Mouse (Mus musculus): ENCODE measurements at regions not wholly inside any gene's neighbourhood (a gene's known extent, or its start where the extent isn't known, plus 50 kb on each side); places are given as distances from the start of the nearest gene placed in this dataset.

DNA sequence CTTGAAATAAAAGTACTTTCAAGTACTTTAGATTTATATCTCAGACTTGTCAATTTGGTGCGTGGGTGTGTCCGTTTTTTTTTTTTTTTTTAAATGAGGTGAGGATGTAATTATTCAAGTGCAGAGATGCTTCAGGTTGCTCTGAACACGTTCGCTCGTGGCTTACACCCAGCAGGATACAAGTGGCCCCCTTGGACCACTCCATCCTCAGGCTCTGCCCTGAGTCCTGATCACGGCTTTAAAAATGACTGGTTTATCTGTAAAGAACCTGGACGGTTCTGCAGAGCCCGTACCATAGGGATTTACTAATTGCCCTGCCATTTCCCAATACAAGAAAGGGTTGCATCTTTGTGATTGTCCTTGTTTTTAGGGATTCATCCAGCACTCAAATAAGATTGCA lies 288.7 kb upstream of the Gm765 start:
- H3K4me3 ChIP-seq (ENCODE audit: low read depth, low read length) = no peak overlapping the region
- no peak for DNase-seq (ENCODE audit: low spot score)
- ATAC-seq (ENCODE audit: low FRiP score, low TSS enrichment) = no peak
- H3K4me1 ChIP-seq (replicated peaks; ENCODE audit: control insufficient read depth, insufficient read depth) = no peaks in the 10 kb centered on the region
- no peak for TF ChIP-seq CTCF (IDR thresholded peaks at IDR 0.05; ENCODE audit: low read depth)
- no peak for TF ChIP-seq EP300 (optimal IDR thresholded peaks at IDR 0.05)
- no peak overlapping the region for H3K27ac ChIP-seq (replicated peaks)
- H3K9me3 ChIP-seq (ENCODE audit: control insufficient read depth, low read length) = no peaks in the 10 kb centered on the region
- H3K9ac ChIP-seq (ENCODE audit: low read length) = no peak overlapping the region
- no peaks in the 10 kb centered on the region for H3K36me3 ChIP-seq (ENCODE audit: control insufficient read depth, insufficient read depth, low read length)
- 73% methylated on average over 8 of the region's 8 CpGs for WGBS
- no peak overlapping the region for H3K4me2 ChIP-seq (replicated peaks; ENCODE audit: low read depth)
- H3K27me3 ChIP-seq (ENCODE audit: control insufficient read depth, insufficient read depth, low read length) = no peaks in the 10 kb centered on the region

DNA sequence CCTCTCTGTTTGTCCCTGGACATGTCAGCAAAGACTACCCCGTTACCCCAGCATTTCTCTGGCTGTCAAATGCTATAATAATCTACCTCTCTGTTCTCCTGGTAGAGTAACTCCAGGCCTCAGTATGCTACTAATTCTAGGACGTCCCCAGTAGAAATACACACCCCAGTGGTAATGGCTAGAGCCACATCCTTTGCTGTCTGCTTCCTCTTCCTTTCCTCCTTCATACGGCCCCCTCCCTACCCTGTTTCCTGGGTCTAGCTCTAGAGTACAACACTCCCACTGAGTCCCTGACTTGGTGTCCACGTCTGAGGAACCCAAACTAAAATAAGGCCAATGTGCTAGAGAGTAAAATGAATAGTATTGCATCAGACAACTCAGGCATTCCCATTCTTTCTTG lies 287.1 kb upstream of the Gm765 start:
- H3K9me3 ChIP-seq (ENCODE audit: control insufficient read depth, low read length) = no peaks in the 10 kb centered on the region
- H3K36me3 ChIP-seq (ENCODE audit: control insufficient read depth, insufficient read depth, low read length) = no peaks in the 10 kb centered on the region
- no peak overlapping the region for H3K4me3 ChIP-seq (ENCODE audit: low read depth, low read length)
- no peaks in the 10 kb centered on the region for H3K27me3 ChIP-seq (ENCODE audit: control insufficient read depth, insufficient read depth, low read length)
- H3K4me2 ChIP-seq (replicated peaks; ENCODE audit: low read depth) = no peak overlapping the region
- H3K4me1 ChIP-seq (replicated peaks; ENCODE audit: control insufficient read depth, insufficient read depth) = no peaks in the 10 kb centered on the region
- no peak overlapping the region for H3K9ac ChIP-seq (ENCODE audit: low read length)
- H3K27ac ChIP-seq (replicated peaks) = no peak overlapping the region
- ATAC-seq (ENCODE audit: low FRiP score, low TSS enrichment) (no peak), DNase-seq (ENCODE audit: low spot score) (no peak)
- TF ChIP-seq CTCF (IDR thresholded peaks at IDR 0.05; ENCODE audit: low read depth) (no peak), EP300 (optimal IDR thresholded peaks at IDR 0.05) (no peak)
- 67% methylated on average over 4 of the region's 4 CpGs for WGBS

DNA sequence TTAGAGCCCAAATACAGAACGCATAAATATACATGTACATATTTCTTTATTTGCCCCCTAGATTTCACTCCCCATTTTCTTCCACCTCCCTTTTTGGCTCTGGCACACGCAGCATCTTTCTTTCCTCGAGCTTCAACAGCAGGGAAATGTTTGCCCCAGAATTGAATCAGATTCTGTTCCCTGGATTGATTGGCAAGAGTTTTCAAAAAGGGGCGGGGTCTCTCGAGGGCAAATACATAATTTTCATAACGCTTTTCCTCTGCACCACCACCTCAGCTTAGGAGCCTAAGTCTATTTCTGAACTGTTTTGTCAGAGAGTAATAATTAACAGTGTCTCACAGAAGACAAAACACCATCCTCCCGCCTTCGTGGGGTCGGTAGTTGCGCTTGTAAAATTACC lies 283.9 kb upstream of the Gm765 start:
- Histone ChIP-seq H3K4me2 (replicated peaks; ENCODE audit: low read depth) (no peak overlapping the region), H3K9ac (ENCODE audit: low read length) (no peak overlapping the region), H3K4me1 (replicated peaks; ENCODE audit: control insufficient read depth, insufficient read depth) (no peaks in the 10 kb centered on the region), H3K27ac (replicated peaks) (no peak overlapping the region), H3K36me3 (ENCODE audit: control insufficient read depth, insufficient read depth, low read length) (no peaks in the 10 kb centered on the region), H3K9me3 (ENCODE audit: control insufficient read depth, low read length) (no peaks in the 10 kb centered on the region), H3K27me3 (ENCODE audit: control insufficient read depth, insufficient read depth, low read length) (no peaks in the 10 kb centered on the region), H3K4me3 (ENCODE audit: low read depth, low read length) (no peak overlapping the region)
- no peak for ATAC-seq (ENCODE audit: low FRiP score, low TSS enrichment)
- TF ChIP-seq EP300 (optimal IDR thresholded peaks at IDR 0.05) = no peak
- no peak for TF ChIP-seq CTCF (IDR thresholded peaks at IDR 0.05; ENCODE audit: low read depth)
- 57% methylated on average over 10 of the region's 10 CpGs for WGBS
- DNase-seq (ENCODE audit: low spot score) = no peak

DNA sequence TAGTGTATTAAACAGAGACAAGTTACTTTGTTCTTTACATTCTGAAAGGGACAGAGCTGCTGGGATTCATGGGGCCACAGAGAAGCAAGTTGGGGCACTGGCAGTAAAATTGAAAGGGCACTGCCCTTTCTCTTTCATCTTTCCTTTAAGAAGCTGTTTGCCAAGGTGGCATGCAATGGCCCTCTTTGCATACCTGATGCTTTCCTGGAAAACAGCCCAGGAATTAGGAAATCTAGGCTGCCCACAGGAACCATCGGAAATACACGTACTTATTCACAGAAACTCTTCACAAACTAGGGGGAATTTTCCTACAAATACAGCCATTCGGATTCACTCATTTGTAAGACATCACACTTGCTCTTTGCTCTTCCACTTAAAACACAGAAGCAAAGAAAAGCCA lies 278.3 kb upstream of the Gm765 start:
- ATAC-seq (ENCODE audit: low FRiP score, low TSS enrichment) (no peak), DNase-seq (ENCODE audit: low spot score) (no peak)
- no peaks in the 10 kb centered on the region for H3K36me3 ChIP-seq (ENCODE audit: control insufficient read depth, insufficient read depth, low read length)
- H3K27me3 ChIP-seq (ENCODE audit: control insufficient read depth, insufficient read depth, low read length) = no peaks in the 10 kb centered on the region
- H3K9me3 ChIP-seq (ENCODE audit: control insufficient read depth, low read length) = no peaks in the 10 kb centered on the region
- no peak overlapping the region for H3K27ac ChIP-seq (replicated peaks)
- WGBS = 80% methylated on average over 3 of the region's 3 CpGs
- no peak overlapping the region for H3K9ac ChIP-seq (ENCODE audit: low read length)
- H3K4me1 ChIP-seq (replicated peaks; ENCODE audit: control insufficient read depth, insufficient read depth) = no peaks in the 10 kb centered on the region
- H3K4me2 ChIP-seq (replicated peaks; ENCODE audit: low read depth) = no peak overlapping the region
- H3K4me3 ChIP-seq (ENCODE audit: low read depth, low read length) = no peak overlapping the region
- no peak for TF ChIP-seq CTCF (IDR thresholded peaks at IDR 0.05; ENCODE audit: low read depth)
- no peak for TF ChIP-seq EP300 (optimal IDR thresholded peaks at IDR 0.05)

DNA sequence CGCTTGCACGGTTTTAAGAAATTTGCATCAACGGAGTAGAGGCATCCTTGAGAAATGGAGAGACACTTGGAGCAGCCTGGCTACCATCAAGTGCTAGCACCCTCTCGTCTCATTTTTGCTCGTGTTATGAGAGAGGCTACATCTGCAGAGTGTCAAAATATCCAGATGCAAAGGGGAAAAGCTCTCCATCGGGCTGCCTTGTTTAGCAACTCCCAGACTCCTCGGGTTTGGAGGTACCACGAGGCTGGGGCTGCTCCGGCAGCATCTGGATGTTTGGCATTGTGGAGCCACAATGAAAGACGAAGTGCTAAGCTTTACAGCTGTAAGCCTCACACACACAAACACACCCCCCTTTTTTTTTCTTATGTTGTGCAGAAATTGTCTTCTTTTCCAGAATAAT lies 270.5 kb upstream of the Gm765 start:
- Histone ChIP-seq H3K4me1 (replicated peaks; ENCODE audit: control insufficient read depth, insufficient read depth) (no peaks in the 10 kb centered on the region), H3K9ac (ENCODE audit: low read length) (no peak overlapping the region), H3K36me3 (ENCODE audit: control insufficient read depth, insufficient read depth, low read length) (no peaks in the 10 kb centered on the region), H3K4me3 (ENCODE audit: low read depth, low read length) (no peak overlapping the region), H3K27ac (replicated peaks) (no peak overlapping the region), H3K27me3 (ENCODE audit: control insufficient read depth, insufficient read depth, low read length) (no peaks in the 10 kb centered on the region), H3K4me2 (replicated peaks; ENCODE audit: low read depth) (no peak overlapping the region), H3K9me3 (ENCODE audit: control insufficient read depth, low read length) (no peaks in the 10 kb centered on the region)
- WGBS = 46% methylated on average over 10 of the region's 10 CpGs
- DNase-seq (ENCODE audit: low spot score) (no peak), ATAC-seq (ENCODE audit: low FRiP score, low TSS enrichment) (no peak)
- no peak for TF ChIP-seq EP300 (optimal IDR thresholded peaks at IDR 0.05)
- TF ChIP-seq CTCF (IDR thresholded peaks at IDR 0.05; ENCODE audit: low read depth) = no peak

DNA sequence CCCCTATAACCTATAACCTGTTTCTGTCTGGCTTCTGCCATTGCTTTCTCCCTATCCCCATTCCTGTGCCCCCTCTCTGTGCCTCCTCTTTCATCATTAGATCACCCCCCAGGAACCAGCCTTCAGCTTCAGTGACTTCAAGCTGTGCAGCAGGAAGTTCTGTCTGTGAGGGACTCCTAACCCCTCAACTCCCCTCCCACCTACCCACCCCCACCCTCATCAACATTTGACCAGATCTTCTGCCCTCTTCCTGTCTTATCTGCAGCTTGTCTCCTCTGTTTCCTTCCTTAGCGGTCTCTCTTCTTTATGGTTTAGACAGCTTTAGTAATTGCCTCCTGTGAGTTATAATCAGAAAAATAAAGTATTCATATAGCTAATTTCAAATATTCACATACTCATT lies 266.6 kb upstream of the Gm765 start:
- Histone ChIP-seq H3K4me2 (replicated peaks; ENCODE audit: low read depth) (no peak overlapping the region), H3K4me3 (ENCODE audit: low read depth, low read length) (no peak overlapping the region), H3K9me3 (ENCODE audit: control insufficient read depth, low read length) (no peaks in the 10 kb centered on the region), H3K4me1 (replicated peaks; ENCODE audit: control insufficient read depth, insufficient read depth) (no peaks in the 10 kb centered on the region), H3K27me3 (ENCODE audit: control insufficient read depth, insufficient read depth, low read length) (no peaks in the 10 kb centered on the region), H3K27ac (replicated peaks) (no peak overlapping the region), H3K36me3 (ENCODE audit: control insufficient read depth, insufficient read depth, low read length) (no peaks in the 10 kb centered on the region), H3K9ac (ENCODE audit: low read length) (no peak overlapping the region)
- ATAC-seq (ENCODE audit: low FRiP score, low TSS enrichment) (no peak), DNase-seq (ENCODE audit: low spot score) (no peak)
- WGBS = 88% methylated on average over 1 of the region's 1 CpGs
- TF ChIP-seq CTCF (IDR thresholded peaks at IDR 0.05; ENCODE audit: low read depth) (no peak), EP300 (optimal IDR thresholded peaks at IDR 0.05) (no peak)
